Mouse (Mus musculus) liver, embryonic 14.5 days (tissue): Measurements from ENCODE around the gene Chrnb1.

ENCODE experiments used
- CTCF ChIP-seq: IDR thresholded peaks from 2 replicates; pipeline ENCODE4 v1.5.1; 2016; ENCODE audit warnings: antibody characterized with exemption, low read depth, control low read depth
- EP300 ChIP-seq: IDR thresholded peaks from 2 replicates; pipeline ENCODE4 v1.6.1; 2016; ENCODE audit warnings: antibody characterized with exemption, low read depth

DNA sequence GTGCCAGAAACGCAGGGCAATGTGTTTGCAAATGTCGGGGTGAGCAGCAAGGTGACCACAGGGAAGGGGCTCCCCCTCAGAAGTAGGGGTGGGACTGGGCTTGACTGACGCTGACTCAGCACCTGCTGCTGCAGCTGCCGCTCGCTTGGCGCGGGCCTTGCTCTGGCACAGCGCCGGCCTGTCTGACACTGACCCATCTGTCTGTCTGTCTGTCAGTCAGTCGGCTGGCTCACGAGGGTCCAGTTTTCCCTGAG lies 4.3 kb upstream of the Chrnb1 start:
- TF ChIP-seq CTCF (no peak), EP300 (no peak)
